Mouse (Mus musculus): Measurements from ENCODE around the gene Qrfpr. TPM values are rescaled to one million over a fixed set of nuclear protein-coding genes. Genes with fewer than 3 reads are reported as not detected.

Qrfpr gene
- polyA plus RNA-seq, 1 experiment = not detected

- Histone ChIP-seq H3K79me2 (ENCODE audit: control insufficient read depth, insufficient read depth) (peaks cover 53% of the 10 kb centered on the region), H3K36me3 (ENCODE audit: control insufficient read depth, insufficient read depth) (peaks cover 5% of the 10 kb centered on the region), H3ac (ENCODE audit: control insufficient read depth, insufficient read length, low read depth) (peak within 1 kb of the TSS; percentile 100), H3K4me3 (ENCODE audit: insufficient read depth, poor library complexity, severe bottlenecking) (peak within 1 kb of the TSS; percentile 83), H3K27me3 (ENCODE audit: control insufficient read depth, insufficient read depth, insufficient read length) (no peaks in the 10 kb centered on the region), H3K79me3 (ENCODE audit: low read depth) (peaks cover 42% of the 10 kb centered on the region)
- TF ChIP-seq MYOG (IDR thresholded peaks at IDR 0.05; ENCODE audit: control insufficient read depth, extremely low read depth, insufficient read length) (no peak), CTCF (IDR thresholded peaks at IDR 0.05; ENCODE audit: control insufficient read depth, insufficient read depth, insufficient read length) (no peak), CEBPB (IDR thresholded peaks at IDR 0.05; ENCODE audit: low read depth) (no peak), FOSL1 (IDR thresholded peaks at IDR 0.05; ENCODE audit: insufficient read depth, low read length, poor library complexity, severe bottlenecking) (no peak), MAX (IDR thresholded peaks at IDR 0.05) (peak; percentile 43)
These were observed 71.0 kb downstream of the Qrfpr start, which contains the start of gene D3Ertd254e for GRCm38 (mm10) chr3:36150934-36151686. Gene D3Ertd254e, plus strand, starts transcription at chr3:36151017.

DNA sequence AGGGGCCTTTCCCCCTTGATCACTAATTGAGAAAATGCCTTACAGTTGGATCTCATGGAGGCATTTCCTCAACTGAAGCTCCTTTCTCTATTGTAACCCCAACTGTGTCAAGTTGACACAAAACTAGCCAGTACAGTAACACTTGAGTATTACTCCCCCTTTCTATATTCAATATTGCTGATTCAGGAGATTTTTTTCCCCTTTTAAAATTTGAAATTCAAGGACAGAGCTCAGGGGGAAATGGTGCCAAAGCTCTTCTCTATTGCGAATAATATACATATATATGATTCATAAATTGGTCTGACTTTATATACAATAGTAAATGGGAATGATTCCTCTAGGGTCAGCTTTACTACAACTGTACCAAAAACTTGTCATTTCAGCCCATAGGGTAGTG is 71.6 kb downstream of the Qrfpr start:
- Histone ChIP-seq H3ac (ENCODE audit: control insufficient read depth, insufficient read length, low read depth) (no peak overlapping the region), H3K4me3 (ENCODE audit: insufficient read depth, poor library complexity, severe bottlenecking) (no peak overlapping the region), H3K79me3 (ENCODE audit: low read depth) (peaks cover 39% of the 10 kb centered on the region), H3K79me2 (ENCODE audit: control insufficient read depth, insufficient read depth) (peaks cover 47% of the 10 kb centered on the region), H3K27me3 (ENCODE audit: control insufficient read depth, insufficient read depth, insufficient read length) (no peaks in the 10 kb centered on the region), H3K36me3 (ENCODE audit: control insufficient read depth, insufficient read depth) (peaks cover 5% of the 10 kb centered on the region)
- TF ChIP-seq MAX (IDR thresholded peaks at IDR 0.05) = no peak
- TF ChIP-seq USF1 (IDR thresholded peaks at IDR 0.05; ENCODE audit: low read depth) = no peak

- no peaks in the 10 kb centered on the region for H3K79me3 ChIP-seq (ENCODE audit: low read depth)
- no peaks in the 10 kb centered on the region for H3K27me3 ChIP-seq (ENCODE audit: control insufficient read depth, insufficient read depth, insufficient read length)
- no peaks in the 10 kb centered on the region for H3K79me2 ChIP-seq (ENCODE audit: control insufficient read depth, insufficient read depth)
- H3ac ChIP-seq (ENCODE audit: control insufficient read depth, insufficient read length, low read depth) = no peak overlapping the region
- no peaks in the 10 kb centered on the region for H3K36me3 ChIP-seq (ENCODE audit: control insufficient read depth, insufficient read depth)
- no peak overlapping the region for H3K4me3 ChIP-seq (ENCODE audit: insufficient read depth, poor library complexity, severe bottlenecking)
- no peak for TF ChIP-seq USF1 (IDR thresholded peaks at IDR 0.05; ENCODE audit: low read depth)
- TF ChIP-seq CEBPB (IDR thresholded peaks at IDR 0.05; ENCODE audit: low read depth) = no peak
- no peak for TF ChIP-seq MYOG (IDR thresholded peaks at IDR 0.05; ENCODE audit: control insufficient read depth, extremely low read depth, insufficient read length)
- TF ChIP-seq CTCF (IDR thresholded peaks at IDR 0.05; ENCODE audit: control insufficient read depth, insufficient read depth, insufficient read length) = no peak
- TF ChIP-seq MYOD1 (IDR thresholded peaks at IDR 0.05; ENCODE audit: control insufficient read depth, insufficient read length, low read depth) = no peak
- TF ChIP-seq FOSL1 (IDR thresholded peaks at IDR 0.05; ENCODE audit: insufficient read depth, low read length, poor library complexity, severe bottlenecking) = no peak
- TF ChIP-seq MAX (IDR thresholded peaks at IDR 0.05) = no peak
These were observed 83.1 kb downstream of the Qrfpr start for GRCm38 (mm10) chr3:36138996-36139395.

DNA sequence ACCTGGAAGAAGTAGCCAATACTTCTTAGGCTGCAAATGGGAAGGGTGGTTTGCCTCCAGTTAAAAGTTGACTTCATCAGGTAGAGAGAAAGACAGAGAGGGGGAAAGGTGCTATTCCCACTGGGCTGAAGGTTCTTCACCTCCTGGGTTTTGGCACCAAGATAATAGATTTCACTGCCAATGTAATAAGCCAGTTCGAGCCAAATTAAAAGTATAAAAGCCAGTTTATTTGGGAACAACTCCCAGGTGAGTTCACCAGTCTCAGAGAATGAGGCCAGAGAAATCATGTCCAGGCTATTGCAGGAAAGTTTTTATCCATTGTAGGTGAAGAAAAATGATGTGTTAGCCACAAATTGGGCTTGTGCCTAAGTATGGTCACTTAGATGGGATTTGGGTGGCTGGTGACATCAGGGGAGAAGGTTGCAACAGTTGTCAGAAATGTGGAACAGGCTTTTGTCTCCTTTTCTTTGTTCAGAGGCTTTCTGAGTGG is 83.9 kb downstream of the Qrfpr start:
- Histone ChIP-seq H3K36me3 (ENCODE audit: control insufficient read depth, insufficient read depth) (no peaks in the 10 kb centered on the region), H3ac (ENCODE audit: control insufficient read depth, insufficient read length, low read depth) (no peak overlapping the region), H3K79me2 (ENCODE audit: control insufficient read depth, insufficient read depth) (no peaks in the 10 kb centered on the region), H3K79me3 (ENCODE audit: low read depth) (no peaks in the 10 kb centered on the region), H3K27me3 (ENCODE audit: control insufficient read depth, insufficient read depth, insufficient read length) (no peaks in the 10 kb centered on the region), H3K4me3 (ENCODE audit: insufficient read depth, poor library complexity, severe bottlenecking) (no peak overlapping the region)
- no peak for TF ChIP-seq MAX (IDR thresholded peaks at IDR 0.05)
- no peak for TF ChIP-seq FOSL1 (IDR thresholded peaks at IDR 0.05; ENCODE audit: insufficient read depth, low read length, poor library complexity, severe bottlenecking)
- TF ChIP-seq MYOD1 (IDR thresholded peaks at IDR 0.05; ENCODE audit: control insufficient read depth, insufficient read length, low read depth) = no peak
- no peak for TF ChIP-seq MYOG (IDR thresholded peaks at IDR 0.05; ENCODE audit: control insufficient read depth, extremely low read depth, insufficient read length)
- no peak for TF ChIP-seq CTCF (IDR thresholded peaks at IDR 0.05; ENCODE audit: control insufficient read depth, insufficient read depth, insufficient read length)
- TF ChIP-seq CEBPB (IDR thresholded peaks at IDR 0.05; ENCODE audit: low read depth) = no peak
- no peak for TF ChIP-seq USF1 (IDR thresholded peaks at IDR 0.05; ENCODE audit: low read depth)

DNA sequence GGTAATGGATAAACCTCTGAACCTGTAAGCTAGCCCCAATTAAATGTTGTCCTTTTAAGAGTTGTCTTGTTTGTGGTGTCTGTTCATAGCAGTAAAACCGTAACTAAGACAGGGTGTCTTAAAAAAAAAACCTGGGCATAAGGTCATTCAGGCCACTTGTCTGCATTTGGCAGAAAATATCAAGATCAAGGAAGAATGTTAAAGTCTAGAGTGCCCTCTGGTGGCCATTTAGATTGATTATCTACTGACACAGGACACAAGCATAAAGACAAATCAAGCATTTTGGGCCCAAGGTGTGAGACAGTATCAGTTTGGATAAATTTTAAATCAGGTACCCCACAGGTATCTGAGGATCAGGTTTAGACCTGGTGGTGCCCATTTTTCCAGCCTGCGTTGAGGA is 84.6 kb downstream of the Qrfpr start:
- Histone ChIP-seq H3K27me3 (ENCODE audit: control insufficient read depth, insufficient read depth, insufficient read length) (no peaks in the 10 kb centered on the region), H3K36me3 (ENCODE audit: control insufficient read depth, insufficient read depth) (no peaks in the 10 kb centered on the region), H3K79me2 (ENCODE audit: control insufficient read depth, insufficient read depth) (no peaks in the 10 kb centered on the region), H3K4me3 (ENCODE audit: insufficient read depth, poor library complexity, severe bottlenecking) (no peak overlapping the region), H3K79me3 (ENCODE audit: low read depth) (no peaks in the 10 kb centered on the region), H3ac (ENCODE audit: control insufficient read depth, insufficient read length, low read depth) (no peak overlapping the region)
- TF ChIP-seq CTCF (IDR thresholded peaks at IDR 0.05; ENCODE audit: control insufficient read depth, insufficient read depth, insufficient read length) (no peak), USF1 (IDR thresholded peaks at IDR 0.05; ENCODE audit: low read depth) (no peak), MYOG (IDR thresholded peaks at IDR 0.05; ENCODE audit: control insufficient read depth, extremely low read depth, insufficient read length) (no peak), FOSL1 (IDR thresholded peaks at IDR 0.05; ENCODE audit: insufficient read depth, low read length, poor library complexity, severe bottlenecking) (no peak), MYOD1 (IDR thresholded peaks at IDR 0.05; ENCODE audit: control insufficient read depth, insufficient read length, low read depth) (no peak)

GRCm38 (mm10) chr3:36136152-36136551 is 86.0 kb downstream of the Qrfpr start:
- H3ac ChIP-seq (ENCODE audit: control insufficient read depth, insufficient read length, low read depth) = no peak overlapping the region
- no peaks in the 10 kb centered on the region for H3K79me3 ChIP-seq (ENCODE audit: low read depth)
- H3K27me3 ChIP-seq (ENCODE audit: control insufficient read depth, insufficient read depth, insufficient read length) = no peaks in the 10 kb centered on the region
- no peaks in the 10 kb centered on the region for H3K36me3 ChIP-seq (ENCODE audit: control insufficient read depth, insufficient read depth)
- no peak overlapping the region for H3K4me3 ChIP-seq (ENCODE audit: insufficient read depth, poor library complexity, severe bottlenecking)
- H3K79me2 ChIP-seq (ENCODE audit: control insufficient read depth, insufficient read depth) = no peaks in the 10 kb centered on the region
- no peak for TF ChIP-seq USF1 (IDR thresholded peaks at IDR 0.05; ENCODE audit: low read depth)
- no peak for TF ChIP-seq CEBPB (IDR thresholded peaks at IDR 0.05; ENCODE audit: low read depth)
- TF ChIP-seq MYOG (IDR thresholded peaks at IDR 0.05; ENCODE audit: control insufficient read depth, extremely low read depth, insufficient read length) = no peak
- no peak for TF ChIP-seq FOSL1 (IDR thresholded peaks at IDR 0.05; ENCODE audit: insufficient read depth, low read length, poor library complexity, severe bottlenecking)

Other genes with a start within 250 kb of the Qrfpr start
- gene Mccc1, start 221.6 kb downstream of the Qrfpr start, polyA plus RNA-seq (2012; fragmentation: generic; extraction: Trizol) = 8.1 TPM
- not detected for gene Ccdc144b, start 168.8 kb downstream of the Qrfpr start, polyA plus RNA-seq (2012; fragmentation: generic; extraction: Trizol)
- 20.7 TPM for gene Acad9, start 156.3 kb downstream of the Qrfpr start, polyA plus RNA-seq (2012; fragmentation: generic; extraction: Trizol)
- 1.0 TPM for gene D3Ertd254e, start 71.3 kb downstream of the Qrfpr start, polyA plus RNA-seq (2012; fragmentation: generic; extraction: Trizol)